Mouse (Mus musculus): ENCODE measurements around the gene Synpo2l.
"Not testable (repeated sequence)": the region's sequence is repeated elsewhere in the genome, so short reads cannot be mapped to it uniquely, and the experiment has no call there.

Gene Synpo2l

DNA sequence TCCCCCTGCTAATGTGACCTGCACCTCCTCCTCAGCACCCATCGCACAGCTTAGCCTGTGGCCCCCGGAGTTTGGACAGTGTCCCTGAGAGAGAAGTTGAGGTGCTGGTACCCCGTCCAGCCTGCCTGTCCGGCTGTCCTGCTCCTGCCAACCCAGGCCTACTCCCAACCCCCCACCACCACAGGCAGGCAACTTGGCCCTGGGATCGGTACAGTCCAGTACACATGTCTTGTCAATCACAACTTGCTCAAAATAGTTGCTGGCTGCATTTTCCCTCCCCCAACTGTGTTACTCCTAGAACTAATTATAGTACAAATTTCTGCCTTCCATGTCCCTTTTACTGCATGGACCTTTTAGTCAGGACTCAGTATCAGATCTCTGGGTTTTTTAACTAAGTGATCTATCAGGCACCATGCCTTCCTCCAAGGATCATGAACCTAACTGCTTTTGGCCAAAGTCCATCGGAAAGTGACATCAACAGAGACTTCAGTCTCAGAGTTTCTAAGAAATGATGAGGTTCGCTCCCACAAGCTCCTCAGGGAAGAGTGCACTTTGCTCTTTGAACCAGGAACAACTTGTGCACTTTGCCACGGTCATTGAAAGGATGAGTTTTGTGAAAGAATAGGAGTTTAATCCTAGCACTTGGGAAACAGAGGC, at the start of gene Synpo2l:
Gene Synpo2l, minus strand, starts transcription at position 201 of the 657 bp plus-strand sequence.
- no peak for DNase-seq (ENCODE audit: low spot score in 2 of 2)

DNA sequence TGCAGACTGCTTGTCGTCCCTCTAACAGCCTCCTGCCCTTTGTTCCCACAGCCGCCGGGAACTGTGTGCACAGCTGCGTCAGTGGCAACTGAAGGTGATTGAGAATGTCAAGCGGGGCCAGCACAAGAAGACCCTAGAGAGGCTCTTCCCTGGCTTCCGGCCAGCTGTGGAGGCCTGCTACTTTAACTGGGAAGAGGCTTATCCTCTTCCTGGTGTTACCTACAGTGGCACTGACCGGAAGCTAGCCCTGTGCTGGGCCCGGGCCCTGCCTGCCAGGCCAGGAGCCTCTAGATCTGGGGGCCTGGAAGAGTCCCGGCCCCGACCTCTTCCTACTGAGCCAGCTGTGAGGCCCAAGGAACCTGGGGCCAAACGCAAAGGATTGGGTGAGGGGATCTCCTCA, 45.7 kb upstream of the Synpo2l start:
- DNase-seq (ENCODE audit: low spot score in 2 of 2), result no peak

DNA sequence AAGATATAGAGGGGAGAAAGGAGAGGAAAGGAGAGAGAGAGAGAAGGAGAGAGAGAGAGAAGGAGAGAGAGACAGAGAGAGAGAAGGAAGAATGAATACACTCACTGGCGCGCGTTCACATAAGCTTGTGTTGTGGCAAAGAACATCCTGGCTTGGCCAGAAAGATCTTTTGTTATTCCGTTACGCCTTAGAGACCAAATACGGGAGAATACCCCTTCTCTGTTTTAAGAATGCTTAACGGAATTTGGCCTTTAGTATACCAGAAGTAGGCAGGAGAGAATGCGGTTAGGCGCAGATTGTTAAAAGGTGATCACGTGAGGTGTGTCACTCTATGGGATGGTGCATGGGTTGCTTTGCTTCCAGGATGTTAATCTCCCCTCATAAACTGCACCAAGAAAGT, 40.1 kb upstream of the Synpo2l start:
- no peak for DNase-seq (ENCODE audit: low spot score in 2 of 2)

DNA sequence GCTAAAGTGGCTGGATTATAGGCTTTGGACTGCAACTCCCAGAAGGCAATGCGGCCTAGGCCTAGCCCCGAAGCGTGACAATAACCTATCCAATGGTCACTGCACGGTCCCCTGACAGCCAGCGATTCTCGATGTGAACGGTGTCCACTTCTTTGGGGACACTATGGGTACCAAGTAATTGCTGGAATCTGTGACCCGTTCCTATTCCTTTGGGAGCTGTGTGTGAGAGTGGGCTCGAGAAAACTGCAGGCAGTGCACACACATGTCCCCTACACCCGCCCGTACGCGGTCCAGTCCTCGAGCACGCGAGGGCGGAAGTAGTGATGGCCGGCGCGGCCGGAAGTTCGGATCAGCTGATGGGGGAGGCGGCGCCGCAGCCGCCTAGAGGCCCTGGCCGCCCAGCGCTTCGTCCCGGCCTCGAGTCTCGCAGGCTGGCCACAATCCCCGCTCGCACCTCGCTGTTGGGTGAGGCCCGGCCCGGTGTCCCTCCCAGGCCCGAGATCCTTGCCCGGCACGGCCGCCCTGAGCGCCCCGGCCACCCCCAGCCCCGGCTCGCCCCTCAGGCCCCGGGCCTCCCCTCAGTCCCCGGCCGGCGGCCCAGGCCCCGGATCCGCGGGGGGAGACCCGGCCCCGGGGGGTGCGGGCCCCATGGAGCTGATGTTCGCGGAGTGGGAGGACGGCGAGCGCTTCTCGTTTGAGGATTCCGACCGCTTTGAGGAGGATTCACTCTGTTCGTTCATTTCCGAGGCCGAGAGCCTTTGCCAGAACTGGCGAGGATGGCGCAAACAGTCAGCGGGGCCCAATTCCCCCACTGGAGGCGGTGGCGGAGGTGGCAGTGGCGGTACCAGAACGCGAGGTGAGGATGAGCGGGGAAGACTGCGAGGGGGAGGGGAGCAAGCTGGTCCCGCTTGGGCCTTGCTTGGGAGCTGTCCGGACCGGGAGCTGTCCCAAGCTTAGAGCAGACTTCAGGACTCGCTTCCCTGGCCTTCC, 39.3 kb upstream of the Synpo2l start, which contains the start of gene Zswim8:
Gene Zswim8, plus strand, starts transcription at position 352 of the 990 bp plus-strand sequence.
- DNase-seq (ENCODE audit: low spot score in 2 of 2), result peak; percentile 84 to 87

DNA sequence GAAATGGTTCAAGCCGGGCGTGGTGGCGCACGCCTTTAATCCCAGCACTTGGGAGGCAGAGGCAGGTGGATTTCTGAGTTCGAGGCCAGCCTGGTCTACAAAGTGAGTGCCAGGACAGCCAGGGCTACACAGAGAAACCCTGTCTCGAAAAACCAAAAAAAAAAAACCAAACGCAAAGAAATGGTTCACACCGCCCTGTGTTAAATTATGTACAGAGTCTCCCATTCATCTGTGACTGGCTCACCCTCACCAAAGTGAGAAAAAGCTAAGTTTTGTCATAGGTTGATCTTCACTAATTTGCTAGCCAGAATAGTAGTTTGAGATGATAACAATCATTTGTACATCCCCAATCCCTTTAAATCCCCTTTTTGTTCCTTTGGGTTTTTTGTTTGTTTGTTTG, 35.3 kb upstream of the Synpo2l start:
- not testable (repeated sequence) for DNase-seq (ENCODE audit: low spot score in 2 of 2)

DNA sequence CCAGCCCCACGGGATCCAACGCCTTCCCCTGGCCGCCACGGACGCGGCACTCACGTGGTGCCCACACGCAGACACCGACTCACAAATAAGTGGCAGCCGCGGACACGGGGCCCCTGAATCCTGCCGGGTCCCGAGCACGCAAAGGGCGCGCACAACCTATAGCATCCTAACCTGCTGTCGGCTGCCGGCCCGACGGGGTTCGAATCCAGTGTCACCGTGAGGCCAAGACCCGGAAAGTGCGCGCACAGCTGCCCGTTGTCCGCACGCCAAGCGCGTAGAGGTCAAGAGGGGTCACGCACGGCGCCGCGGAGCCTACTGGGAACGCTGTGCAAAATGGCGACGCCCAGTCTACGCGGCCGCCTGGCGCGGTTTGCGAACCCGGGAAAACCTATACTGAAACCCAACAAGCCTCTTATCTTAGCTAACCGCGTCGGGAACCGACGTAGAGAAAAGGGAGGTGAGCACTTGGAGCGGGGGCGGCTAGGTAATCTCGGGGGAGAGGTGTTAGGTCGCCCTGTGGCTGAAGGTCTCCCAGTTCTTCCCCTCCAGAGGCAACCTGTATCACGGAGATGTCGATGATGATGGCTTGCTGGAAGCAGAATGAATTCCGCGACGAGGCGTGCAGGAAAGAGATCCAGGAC, 34.7 kb upstream of the Synpo2l start, which contains the start of gene Chchd1:
Gene Chchd1, plus strand, starts transcription at position 266 of the 641 bp plus-strand sequence.
- peak; percentile 81 to 90 for DNase-seq (ENCODE audit: low spot score in 2 of 2)

DNA sequence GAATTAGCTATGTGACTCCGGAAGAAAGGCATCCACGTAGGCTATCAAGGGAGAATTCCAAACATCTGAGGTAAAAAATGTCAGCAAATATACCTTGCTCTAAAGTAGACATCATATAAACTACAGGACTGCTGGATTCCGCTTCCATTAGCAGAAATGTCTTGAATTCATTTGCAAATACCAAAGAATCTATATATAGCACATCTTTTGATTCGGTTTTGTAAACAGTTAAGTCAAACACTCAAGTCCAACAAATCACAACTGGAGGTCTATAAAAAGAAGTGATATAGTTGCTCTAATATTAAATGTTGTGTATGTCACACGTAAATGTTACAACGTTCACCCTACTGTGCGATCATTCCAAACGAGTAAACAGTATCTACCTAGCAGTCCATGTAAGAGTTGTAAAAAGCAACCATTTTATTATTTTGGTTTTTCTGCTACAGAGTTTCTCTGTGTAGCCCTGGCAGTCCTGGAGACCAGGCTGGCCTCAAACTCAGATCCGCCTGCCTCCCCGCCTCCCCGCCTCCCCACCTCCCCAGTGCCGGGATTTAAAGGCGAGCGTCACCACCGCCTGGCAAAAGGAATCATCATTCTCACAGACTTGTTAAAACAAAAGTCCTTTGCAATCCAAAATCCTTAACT, 34.1 kb upstream of the Synpo2l start:
- no peak for DNase-seq (ENCODE audit: low spot score in 2 of 2)

DNA sequence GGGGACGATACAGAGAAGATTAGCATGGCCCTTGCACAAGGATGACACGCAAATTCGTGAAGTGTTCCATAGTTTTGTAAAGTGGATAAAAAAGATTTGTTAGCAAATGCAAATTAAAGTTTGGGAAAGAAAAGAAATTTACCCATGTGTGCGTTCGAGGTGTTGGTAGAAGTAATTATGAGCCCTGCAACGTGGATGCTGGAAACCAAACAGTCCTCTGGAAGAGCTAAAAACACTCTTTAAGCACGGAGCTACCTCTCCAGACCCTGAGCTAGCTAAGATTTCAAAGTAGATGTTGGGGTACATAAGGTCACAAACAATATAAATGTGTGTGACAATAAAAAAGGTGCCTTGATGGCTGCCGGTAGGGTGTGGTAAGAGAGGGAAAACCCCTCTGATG, 33.4 kb upstream of the Synpo2l start:
- DNase-seq (ENCODE audit: low spot score in 2 of 2), result no peak

DNA sequence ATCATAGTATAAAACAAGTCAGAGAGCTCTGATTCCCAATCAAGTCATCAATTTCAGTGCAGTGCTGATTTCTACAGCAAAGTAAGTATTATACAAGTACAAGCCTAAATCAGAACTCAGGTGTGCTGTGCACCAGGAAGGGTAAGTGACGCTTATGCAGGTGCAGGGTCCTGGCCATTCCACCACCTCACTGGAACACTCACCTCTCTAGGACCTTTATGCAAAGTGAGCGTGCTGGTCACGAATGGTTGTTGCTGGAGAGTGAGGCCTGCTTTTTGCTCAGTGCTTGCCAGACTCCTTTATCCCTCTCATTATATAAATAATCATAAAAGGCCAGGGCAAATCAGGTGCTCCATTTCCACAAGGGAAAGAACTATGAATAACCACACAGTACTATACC, 32.2 kb upstream of the Synpo2l start:
- no peak for DNase-seq (ENCODE audit: low spot score in 2 of 2)

DNA sequence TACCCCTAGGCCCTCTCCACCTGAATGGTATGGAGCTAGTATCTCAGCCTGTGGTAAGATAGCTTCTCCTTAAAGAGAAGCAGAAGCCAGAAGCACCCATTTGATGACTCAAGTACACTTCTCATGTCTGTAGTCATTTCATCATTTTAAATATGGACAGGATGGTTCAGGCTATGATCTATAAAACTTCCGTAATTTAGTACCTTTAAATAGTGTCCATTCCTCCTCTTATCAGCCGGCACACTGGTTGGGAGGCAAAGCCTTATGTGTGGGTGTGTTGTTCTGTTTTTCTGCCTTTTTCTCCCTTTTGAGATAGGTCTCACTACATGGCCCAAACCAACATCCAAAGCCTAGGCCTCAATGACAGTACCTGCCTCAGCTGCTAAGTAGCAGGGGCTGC, 30.4 kb upstream of the Synpo2l start:
- no peak for DNase-seq (ENCODE audit: low spot score in 2 of 2)

DNA sequence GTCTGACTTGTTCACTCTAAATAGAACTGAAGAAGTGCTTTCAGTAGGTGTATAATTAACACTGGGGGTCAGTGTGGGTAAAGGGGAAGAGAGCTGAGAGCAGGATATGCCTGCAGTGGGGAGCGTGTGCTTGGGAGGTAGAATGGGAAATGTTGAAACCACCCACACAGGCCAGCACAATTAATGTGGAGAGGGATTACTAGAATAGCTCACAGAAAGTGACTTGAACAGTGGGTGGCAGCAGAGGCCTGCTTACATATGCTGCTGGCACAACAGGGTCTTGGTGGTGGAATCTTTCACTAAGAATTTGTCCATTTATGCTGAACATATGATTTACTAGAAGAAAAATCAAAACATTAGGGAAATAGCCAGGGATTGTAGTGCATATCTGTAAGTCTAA, 28.8 kb upstream of the Synpo2l start:
- DNase-seq (ENCODE audit: low spot score in 2 of 2), result peak in 1 of 2 experiments; percentile 55

DNA sequence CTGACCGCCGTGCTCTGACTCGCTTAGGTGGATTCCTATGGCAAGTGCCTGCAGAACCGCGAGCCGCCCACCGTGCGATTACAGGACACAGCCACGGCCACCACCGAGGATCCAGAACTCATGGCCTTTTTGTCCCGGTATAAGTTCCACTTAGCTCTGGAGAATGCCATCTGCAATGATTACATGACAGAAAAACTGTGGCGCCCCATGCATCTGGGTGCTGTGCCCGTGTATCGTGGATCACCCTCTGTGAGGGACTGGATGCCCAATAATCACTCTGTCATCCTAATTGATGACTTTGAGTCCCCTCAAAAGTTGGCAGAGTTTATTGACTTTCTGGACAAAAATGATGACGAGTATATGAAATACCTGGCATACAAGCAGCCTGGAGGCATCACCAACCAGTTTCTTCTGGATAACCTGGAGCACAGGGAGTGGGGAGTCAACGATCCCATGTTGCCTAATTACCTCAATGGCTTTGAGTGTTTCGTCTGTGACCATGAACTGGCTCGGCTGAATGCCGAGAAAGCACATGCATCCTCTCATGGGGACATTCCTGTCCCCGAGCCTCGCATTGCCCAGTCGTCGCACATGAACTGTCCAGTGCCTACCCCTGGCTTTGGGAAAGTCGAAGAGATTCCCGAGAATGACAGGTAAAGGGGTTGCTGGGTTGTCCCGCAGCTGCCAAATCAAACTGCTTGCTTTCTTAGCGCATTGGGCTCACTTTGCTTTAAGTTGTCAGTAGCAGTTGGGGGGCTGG, 27.8 kb upstream of the Synpo2l start:
- DNase-seq (ENCODE audit: low spot score in 2 of 2), result peak in 1 of 2 experiments; percentile 23

DNA sequence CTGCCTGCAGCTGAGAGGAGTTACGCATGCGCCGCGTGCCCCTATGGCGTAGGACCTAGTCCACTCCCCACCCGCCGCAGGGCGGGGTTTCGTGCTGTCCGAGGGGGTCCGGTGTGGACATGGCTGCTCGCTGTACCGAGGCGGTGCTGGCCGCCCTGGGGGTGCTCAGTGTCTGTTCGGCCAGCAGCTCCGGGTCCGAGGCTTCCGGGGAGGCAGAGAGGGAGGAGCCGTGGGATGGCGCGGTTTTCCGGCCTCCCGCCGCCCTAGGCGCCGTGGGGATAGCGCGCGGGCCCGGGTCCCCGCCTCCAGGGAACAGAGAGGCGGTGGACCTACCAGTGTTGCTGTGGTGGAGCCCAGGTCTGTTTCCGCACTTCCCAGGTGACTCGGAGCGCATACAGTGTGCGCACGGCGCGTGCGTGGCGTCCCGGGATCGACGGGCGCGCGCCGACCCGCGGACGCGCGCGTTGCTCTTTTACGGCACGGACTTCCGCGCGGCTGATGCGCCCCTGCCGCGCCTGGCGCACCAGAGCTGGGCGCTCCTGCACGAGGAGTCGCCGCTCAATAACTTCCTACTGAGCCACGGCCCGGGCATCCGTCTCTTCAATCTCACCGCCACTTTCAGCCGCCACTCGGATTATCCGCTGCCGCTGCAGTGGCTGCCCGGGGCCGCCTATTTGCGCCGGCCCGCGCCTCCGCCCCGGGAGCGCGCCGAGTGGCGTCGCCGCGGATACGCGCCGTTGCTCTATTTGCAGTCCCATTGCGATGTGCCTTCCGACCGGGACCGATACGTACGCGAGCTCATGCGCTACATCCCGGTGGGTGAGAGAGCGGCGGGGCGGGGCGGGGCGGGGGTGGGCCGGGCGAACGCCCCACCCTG, 27.0 kb upstream of the Synpo2l start, which contains the start of gene Fut11:
Gene Fut11, plus strand, starts transcription at position 85 of the 877 bp plus-strand sequence.
- peak; percentile 80 to 82 for DNase-seq (ENCODE audit: low spot score in 2 of 2)

DNA sequence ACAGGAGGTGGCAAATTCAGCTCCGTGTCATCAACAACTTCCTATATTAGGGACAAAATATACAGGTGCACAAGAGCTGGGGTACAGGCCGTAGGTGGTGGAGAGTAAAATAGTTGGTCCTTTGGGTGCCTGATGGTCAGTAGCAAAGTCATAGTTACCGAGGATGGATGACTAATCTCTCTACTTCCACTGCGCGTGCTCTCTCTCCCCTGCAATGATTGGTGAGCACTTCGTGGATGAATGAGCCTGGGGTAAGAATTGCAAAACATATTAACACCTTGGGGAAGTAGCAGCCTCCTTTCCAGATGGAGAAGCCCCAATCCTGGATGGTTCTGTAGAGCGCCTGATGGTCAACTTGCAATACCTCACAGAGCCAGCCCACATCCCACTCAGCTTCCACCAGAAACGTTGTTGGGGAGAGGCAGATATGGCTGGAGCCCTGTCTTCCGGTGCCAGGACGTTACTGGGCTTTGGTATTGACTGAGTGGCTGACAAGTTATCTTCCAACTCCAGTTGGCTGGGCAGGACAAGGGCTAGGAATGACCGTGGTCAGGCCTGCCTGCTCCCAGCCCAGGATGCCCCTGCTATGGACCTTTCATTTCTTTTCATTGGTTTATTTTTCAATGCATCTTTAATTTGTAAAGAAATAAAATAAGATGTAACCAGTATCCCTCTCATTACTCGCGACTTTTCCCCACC, 26.2 kb upstream of the Synpo2l start:
- no peak for DNase-seq (ENCODE audit: low spot score in 2 of 2)

DNA sequence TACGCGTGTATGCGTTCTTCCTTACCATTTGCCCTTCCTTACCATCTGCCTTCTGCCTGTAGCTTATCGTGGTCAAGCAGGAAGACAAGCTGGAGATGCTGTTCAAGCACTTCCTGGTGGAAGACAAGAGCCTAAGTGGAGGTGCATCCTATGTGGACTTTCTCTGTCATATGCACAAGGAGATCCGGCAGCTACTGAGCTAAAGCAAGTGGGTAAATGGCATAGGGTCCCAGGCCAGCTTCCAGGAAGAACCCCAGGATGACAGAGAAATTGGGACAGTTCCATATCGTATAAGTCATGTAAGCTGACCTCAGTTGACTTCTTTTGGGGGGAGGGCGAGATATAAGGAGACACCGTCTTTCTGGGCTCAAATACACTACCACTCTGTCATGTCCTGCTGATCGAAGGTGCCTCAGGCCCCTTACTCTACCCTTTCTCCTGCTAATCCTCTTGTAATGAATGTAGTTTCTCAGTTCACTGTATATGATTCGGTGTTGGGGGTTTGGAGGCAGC, 25.5 kb upstream of the Synpo2l start:
- no peak for DNase-seq (ENCODE audit: low spot score in 2 of 2)

DNA sequence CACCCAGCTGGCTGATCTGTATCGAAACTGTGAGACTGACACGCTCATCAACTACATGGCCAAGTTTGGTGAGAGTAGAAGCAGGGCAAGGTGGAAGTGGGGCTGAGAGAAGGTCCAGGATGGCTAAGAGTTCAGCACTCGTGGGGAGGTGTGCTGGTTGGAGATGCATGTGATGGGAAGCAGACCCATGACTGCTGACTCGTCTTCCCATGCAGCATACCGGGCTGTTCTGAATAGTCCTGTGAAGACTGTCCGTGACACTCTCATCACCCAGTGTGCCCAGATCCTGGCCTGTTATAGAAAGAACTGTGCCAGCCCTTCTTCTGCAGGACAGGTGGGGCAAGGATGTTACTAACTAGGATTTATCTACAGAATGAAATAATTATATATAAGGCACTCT, 23.6 kb upstream of the Synpo2l start:
- DNase-seq (ENCODE audit: low spot score in 2 of 2), result no peak

DNA sequence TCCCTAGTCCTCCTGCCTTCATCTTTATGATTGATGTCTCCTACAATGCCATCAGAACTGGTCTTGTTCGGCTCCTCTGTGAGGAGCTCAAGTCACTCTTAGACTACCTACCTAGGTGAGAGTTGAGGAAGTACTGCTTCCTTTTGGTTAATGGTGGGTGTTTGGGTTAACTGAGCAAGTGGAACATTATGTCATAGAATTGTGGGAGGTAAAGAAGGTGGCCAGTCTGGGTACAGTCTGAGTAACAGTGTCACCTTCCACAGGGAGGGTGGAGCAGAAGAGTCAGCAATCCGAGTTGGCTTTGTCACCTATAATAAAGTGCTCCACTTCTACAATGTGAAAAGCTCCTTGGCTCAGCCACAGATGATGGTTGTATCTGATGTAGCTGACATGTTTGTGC, 20.9 kb upstream of the Synpo2l start:
- no peak for DNase-seq (ENCODE audit: low spot score in 2 of 2)

DNA sequence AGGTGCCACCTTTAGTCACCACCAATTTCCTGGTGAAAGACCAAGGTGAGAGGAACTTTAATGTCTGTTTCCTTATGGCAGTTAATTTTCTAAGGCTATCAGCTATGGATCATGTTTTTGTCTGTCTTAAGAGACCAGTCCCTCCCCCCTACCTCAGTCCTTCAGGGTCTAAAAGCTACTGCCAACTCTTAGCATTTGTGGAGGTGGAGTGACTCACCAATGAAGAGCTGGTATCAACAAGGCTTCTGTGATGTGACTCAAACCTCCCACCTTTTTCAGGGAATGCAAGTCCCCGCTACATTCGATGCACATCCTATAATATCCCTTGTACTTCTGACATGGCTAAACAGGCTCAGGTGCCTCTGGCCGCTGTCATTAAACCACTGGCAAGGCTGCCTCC, 18.4 kb upstream of the Synpo2l start:
- no peak for DNase-seq (ENCODE audit: low spot score in 2 of 2)

DNA sequence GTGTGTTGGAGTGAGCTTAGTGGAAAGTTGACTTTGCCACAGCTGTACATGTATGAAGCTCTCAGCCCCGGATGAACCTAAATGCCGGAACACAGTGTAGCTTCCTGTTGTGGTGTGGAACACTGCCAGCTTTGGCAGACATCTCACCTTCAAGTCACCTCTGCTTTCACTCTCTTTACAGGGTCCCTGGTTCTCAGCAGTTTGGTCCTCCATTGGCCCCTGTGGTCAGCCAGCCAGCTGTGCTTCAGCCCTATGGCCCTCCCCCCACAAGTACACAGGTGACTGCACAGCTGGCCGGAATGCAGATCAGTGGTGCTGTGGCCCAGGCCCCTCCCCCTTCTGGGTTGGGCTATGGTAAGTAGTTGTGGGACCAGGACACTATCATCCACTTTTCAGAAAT, 14.3 kb upstream of the Synpo2l start:
- no peak for DNase-seq (ENCODE audit: low spot score in 2 of 2)

All from frontal cortex, postnatal 14 days (tissue).